Mouse (Mus musculus): ENCODE results near the gene Slc26a8. TPM values are rescaled to one million over a fixed set of nuclear protein-coding genes. Genes with fewer than 3 reads are reported as not detected.

Gene Slc26a8
- 0.18 TPM in 1 of 2 replicates, not detected in the other for polyA plus RNA-seq (2012; rRNA removed; ENCODE audit: low replicate concordance)

DNA sequence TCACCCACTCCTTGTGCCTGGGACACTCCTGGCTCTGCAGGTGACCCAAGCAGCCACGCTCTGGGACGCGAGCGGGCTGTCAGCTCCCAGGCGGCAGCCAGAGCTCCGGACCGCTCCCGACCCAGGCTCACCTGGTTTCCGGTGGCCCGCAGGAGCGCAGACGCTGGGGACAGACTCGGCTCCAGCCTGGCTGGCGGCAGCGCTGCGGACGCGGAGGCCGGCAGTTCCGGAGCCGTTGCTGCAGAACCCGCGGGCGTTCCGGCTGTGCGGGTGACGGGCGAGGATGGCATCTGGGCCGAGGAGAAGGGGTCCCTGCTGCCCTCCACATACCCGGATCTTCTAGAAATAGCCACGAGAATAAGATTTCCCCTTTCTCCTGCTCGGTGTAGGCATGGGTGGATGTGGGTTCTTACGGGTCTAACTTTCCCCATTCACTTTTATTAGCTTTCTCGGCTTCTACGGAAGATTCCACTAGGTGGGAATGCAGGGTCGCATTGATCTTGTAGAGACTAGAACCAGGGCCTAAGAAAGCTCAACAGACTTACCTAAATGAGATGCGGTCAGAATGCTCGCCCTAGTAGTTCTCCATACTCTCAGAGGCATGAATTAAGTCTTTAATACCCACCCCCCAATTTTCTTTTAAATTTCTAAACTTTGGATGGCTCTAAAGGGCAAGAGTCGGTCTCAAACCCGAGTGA is at the start of gene Slc26a8:
TSS of gene Slc26a8 (minus strand) at position 648 of the 698 bp plus-strand sequence.

DNA sequence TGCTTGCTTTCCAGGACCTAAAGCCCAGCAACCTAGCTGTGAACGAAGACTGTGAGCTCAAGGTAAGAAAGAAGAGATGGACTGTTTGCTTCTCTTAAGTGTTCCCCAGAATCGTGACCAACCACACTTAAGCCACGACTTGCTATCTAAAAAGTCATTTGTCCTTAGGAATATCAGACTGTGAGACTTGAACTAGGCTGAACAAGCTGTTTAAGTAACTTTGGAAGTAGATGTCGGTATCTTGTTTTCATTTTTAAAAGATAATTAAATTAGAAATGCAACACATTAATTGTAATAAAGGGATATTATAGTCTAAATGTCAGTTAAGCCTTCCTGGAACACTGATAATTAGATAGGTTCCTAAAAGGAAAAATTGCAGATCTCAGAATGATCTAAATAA is 35.8 kb upstream of the Slc26a8 start, which contains the start of gene AC170998.1:
TSS of gene AC170998.1 (plus strand) at position 301 of the 400 bp plus-strand sequence.

DNA sequence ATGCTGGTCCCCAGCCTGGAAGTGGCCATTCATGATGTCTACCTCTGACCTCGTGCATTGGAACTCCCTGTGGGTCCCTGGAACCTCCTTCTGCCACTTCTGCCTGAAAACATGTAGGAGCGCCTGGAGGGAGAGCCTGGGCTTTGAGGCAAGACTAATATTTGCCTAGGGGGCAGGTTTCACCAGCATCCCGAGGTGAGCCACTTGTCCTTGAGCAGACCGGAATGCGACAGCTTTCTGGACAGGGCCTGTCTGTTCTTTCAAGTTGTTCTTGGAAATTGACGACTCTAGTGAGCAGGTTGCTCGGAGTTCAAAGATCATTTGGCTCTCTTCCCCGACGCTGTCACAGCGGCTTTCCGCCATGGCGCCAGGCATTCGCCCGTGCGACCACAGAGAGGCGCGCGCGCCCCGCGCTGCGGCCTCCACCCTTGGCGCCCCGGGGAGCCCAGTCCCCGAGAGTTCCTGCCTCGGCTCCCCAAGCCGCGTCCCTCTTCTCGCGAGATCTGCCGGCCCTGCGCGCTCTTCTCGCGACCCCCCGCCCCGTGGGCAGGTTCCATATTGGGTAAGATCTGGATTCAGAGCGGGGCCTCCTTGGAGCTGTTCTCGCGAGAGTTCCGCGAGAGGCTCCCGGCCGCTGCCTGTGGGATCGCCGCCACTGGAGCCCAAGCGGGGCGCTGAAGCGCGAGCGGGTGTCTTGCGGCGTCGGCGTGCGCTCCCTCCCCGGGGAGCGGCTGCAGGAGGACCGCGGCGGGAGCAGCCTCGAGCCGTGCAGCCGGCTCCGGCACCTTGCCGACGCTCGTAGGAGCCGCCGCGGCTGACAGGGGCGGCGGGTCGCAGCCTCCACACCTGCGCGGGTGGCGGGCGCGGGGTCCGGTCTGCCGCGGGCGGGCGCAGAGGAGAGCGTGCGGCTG is 998 bp upstream of the Slc26a8 start, which contains the start of gene Mapk14:
TSS of gene Mapk14 (plus strand) at position 554 of the 911 bp plus-strand sequence.

DNA sequence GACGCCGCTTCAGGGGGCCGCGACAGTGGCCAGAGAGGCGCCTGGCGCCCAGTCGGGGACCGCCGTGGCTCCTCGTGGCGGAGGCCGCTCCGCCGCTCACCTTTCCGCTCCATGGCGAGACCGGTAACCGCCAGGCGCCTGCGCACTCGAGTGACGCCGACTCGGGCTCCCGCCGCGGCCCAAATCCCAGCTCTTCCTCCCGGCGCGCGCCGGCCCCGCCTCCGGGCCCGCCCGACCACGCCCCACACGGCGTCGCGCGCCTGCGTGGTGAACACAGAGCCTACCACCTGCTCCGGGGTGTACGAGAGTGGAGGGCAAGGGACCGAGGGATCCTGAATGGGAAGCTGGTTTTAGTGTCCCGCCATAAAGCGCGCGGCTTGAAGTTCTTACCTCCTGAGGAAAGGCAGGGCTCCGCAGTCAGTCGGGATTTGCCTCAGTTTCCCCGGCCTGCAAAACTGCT is 67.7 kb downstream of the Slc26a8 start, which contains the start of gene Srpk1:
TSS of gene Srpk1 (minus strand) at position 410 of the 460 bp plus-strand sequence.

Other genes with a start within 250 kb of the Slc26a8 start
- gene Fkbp5, start 172.7 kb downstream of the Slc26a8 start, polyA plus RNA-seq (2012; rRNA removed; ENCODE audit: low replicate concordance) = 3.4 and 8.9 TPM in 2 replicates
- not detected in 2 replicates for gene Armc12, start 159.4 kb downstream of the Slc26a8 start, polyA plus RNA-seq (2012; rRNA removed; ENCODE audit: low replicate concordance)
- not detected in 2 replicates for gene Clpsl2, start 140.8 kb downstream of the Slc26a8 start, polyA plus RNA-seq (2012; rRNA removed; ENCODE audit: low replicate concordance)
- gene Clps, start 129.5 kb downstream of the Slc26a8 start, polyA plus RNA-seq (2012; rRNA removed; ENCODE audit: low replicate concordance) = 1,018 and 10,312 TPM in 2 replicates
- gene Lhfpl5, start 114.6 kb downstream of the Slc26a8 start, polyA plus RNA-seq (2012; rRNA removed; ENCODE audit: low replicate concordance) = 0.72 and 1.00 TPM in 2 replicates
- gene Srpk1, start 67.5 kb downstream of the Slc26a8 start, polyA plus RNA-seq (2012; rRNA removed; ENCODE audit: low replicate concordance) = 16.8 and 17.1 TPM in 2 replicates
- 28.6 and 34.8 TPM in 2 replicates for gene Mapk14, start 1.1 kb upstream of the Slc26a8 start, polyA plus RNA-seq (2012; rRNA removed; ENCODE audit: low replicate concordance)
- 0.18 and 0.27 TPM in 2 replicates for gene AC170998.1, start 35.9 kb upstream of the Slc26a8 start, polyA plus RNA-seq (2012; rRNA removed; ENCODE audit: low replicate concordance)
- 186 and 308 TPM in 2 replicates for gene Mapk13, start 79.1 kb upstream of the Slc26a8 start, polyA plus RNA-seq (2012; rRNA removed; ENCODE audit: low replicate concordance)
- gene Brpf3, start 110.9 kb upstream of the Slc26a8 start, polyA plus RNA-seq (2012; rRNA removed; ENCODE audit: low replicate concordance) = 70.1 and 79.9 TPM in 2 replicates
- 0.72 and 0.78 TPM in 2 replicates for gene Pnpla1, start 168.2 kb upstream of the Slc26a8 start, polyA plus RNA-seq (2012; rRNA removed; ENCODE audit: low replicate concordance)
- 15.7 and 38.2 TPM in 2 replicates for gene 4930539E08Rik, start 225.1 kb upstream of the Slc26a8 start, polyA plus RNA-seq (2012; rRNA removed; ENCODE audit: low replicate concordance)